Mouse (Mus musculus) kidney, embryonic 15.5 days (tissue): ENCODE measurements around the gene Nup210l. TPM values are rescaled to one million over a fixed set of nuclear protein-coding genes. Genes with fewer than 3 reads are reported as not detected.

ENCODE experiments used
- ATAC-seq: fragments of 200-750 bp; cut with Nextera tagmentation; replicated peaks from 2 replicates; pipeline ENCODE4 v1.8.0; 2017; ENCODE audit warnings: moderate TSS enrichment; ENCODE audit not compliant: low FRiP score
- H3K27ac ChIP-seq: fragments of 300-500 bp; sonication (generic); 2 replicates; pipeline ENCODE4 v1.5.1; 2015; ENCODE audit warnings: mild to moderate bottlenecking, inconsistent platforms
- H3K27me3 ChIP-seq: fragments of 300-500 bp; sonication (generic); 2 replicates; pipeline ENCODE4 v1.6.1; 2015; ENCODE audit warnings: inconsistent platforms
- H3K36me3 ChIP-seq: fragments of 300-500 bp; sonication (generic); 2 replicates; pipeline ENCODE4 v1.6.1; 2015; ENCODE audit warnings: inconsistent platforms
- H3K4me1 ChIP-seq: fragments of 300-500 bp; sonication (generic); 2 replicates; pipeline ENCODE4 v1.6.1; 2015; ENCODE audit warnings: inconsistent platforms
- H3K4me2 ChIP-seq: fragments of 300-500 bp; sonication (generic); 2 replicates; pipeline ENCODE4 v1.6.1; 2015; ENCODE audit warnings: moderate library complexity, mild to moderate bottlenecking, inconsistent platforms
- H3K4me3 ChIP-seq: fragments of 300-500 bp; sonication (generic); replicated peaks from 2 replicates; pipeline ENCODE4 v1.5.1; 2015; ENCODE audit warnings: mild to moderate bottlenecking, inconsistent platforms
- H3K9ac ChIP-seq: fragments of 300-500 bp; sonication (generic); 2 replicates; pipeline ENCODE4 v1.6.1; 2015; ENCODE audit warnings: mild to moderate bottlenecking, inconsistent platforms
- H3K9me3 ChIP-seq: fragments of 300-500 bp; sonication (generic); replicated peaks from 2 replicates; pipeline ENCODE4 v1.6.1; 2016; ENCODE audit warnings: inconsistent platforms
- WGBS: fragments of 180-500 bp; shearing (Covaris S2); methylation state at CpG from one replicate; pipeline ENCODE4 v1.1.7; 2015; ENCODE audit warnings: mixed read lengths; 5-methylcytosine and 5-hydroxymethylcytosine counted together
- polyA plus RNA-seq: library from polyadenylated mRNA; unstranded; fragments of >200 nt; fragmentation: Nextera tagmentation; extraction: Ambion mirVana; gene quantifications from 2 replicates; pipeline ENCODE4 v1.2.1, GENCODE M21; 2015

Nup210l gene
- polyA plus RNA-seq, 1 experiment from 2014 or later, result 0.40 TPM

GRCm38 (mm10) chr3:90080498-90080863 lies 23.5 kb upstream of the Nup210l start:
- Histone ChIP-seq H3K4me3 (peak overlapping the region; percentile 87), H3K9ac (peak overlapping the region; percentile 89), H3K9me3 (no peaks in the 10 kb centered on the region), H3K27ac (peak overlapping the region; percentile 99), H3K36me3 (peaks cover 11% of the 10 kb centered on the region), H3K4me1 (peaks cover 63% of the 10 kb centered on the region), H3K27me3 (no peaks in the 10 kb centered on the region), H3K4me2 (peak overlapping the region; percentile 78)
- ATAC-seq, result no peak
- WGBS, result 0% methylated on average over 6 of the region's 6 CpGs

- peak overlapping the region; percentile 78 for H3K4me2 ChIP-seq
- peak overlapping the region; percentile 69 for H3K27ac ChIP-seq
- H3K4me1 ChIP-seq, result peaks cover 63% of the 10 kb centered on the region
- 66% methylated on average over 5 of the region's 5 CpGs for whole genome bisulfite sequencing
- ATAC-seq, result no peak
- H3K27me3 ChIP-seq, result no peaks in the 10 kb centered on the region
- peak overlapping the region; percentile 87 for H3K4me3 ChIP-seq
- H3K9me3 ChIP-seq, result no peaks in the 10 kb centered on the region
- H3K9ac ChIP-seq, result peak overlapping the region; percentile 42
- peaks cover 15% of the 10 kb centered on the region for H3K36me3 ChIP-seq
Observed at GRCm38 (mm10) chr3:90081365-90082240, 22.3 kb upstream of the Nup210l start.

GRCm38 (mm10) chr3:90083034-90083433 lies 20.9 kb upstream of the Nup210l start:
- Histone ChIP-seq H3K9ac (no peak overlapping the region), H3K4me1 (peaks cover 55% of the 10 kb centered on the region), H3K27ac (peak overlapping the region; percentile 69), H3K27me3 (no peaks in the 10 kb centered on the region), H3K4me2 (peak overlapping the region; percentile 78), H3K36me3 (peaks cover 29% of the 10 kb centered on the region), H3K9me3 (no peaks in the 10 kb centered on the region), H3K4me3 (peak overlapping the region; percentile 87; the same call in 1 of the 2 replicates)
- no peak for ATAC-seq
- 50% methylated on average over 5 of the region's 5 CpGs for WGBS

GRCm38 (mm10) chr3:90083698-90084324 lies 20.1 kb upstream of the Nup210l start:
- H3K36me3 ChIP-seq, result peaks cover 37% of the 10 kb centered on the region
- no peak overlapping the region for H3K4me3 ChIP-seq
- H3K9me3 ChIP-seq, result no peaks in the 10 kb centered on the region
- peak overlapping the region; percentile 69 for H3K27ac ChIP-seq
- H3K4me1 ChIP-seq, result peaks cover 51% of the 10 kb centered on the region
- no peak for ATAC-seq
- no peaks in the 10 kb centered on the region for H3K27me3 ChIP-seq
- 39% methylated on average over 3 of the region's 3 CpGs for WGBS
- peak overlapping the region; percentile 78 for H3K4me2 ChIP-seq
- H3K9ac ChIP-seq, result no peak overlapping the region

- 72% methylated on average over 4 of the region's 4 CpGs for WGBS
- H3K9me3 ChIP-seq, result no peaks in the 10 kb centered on the region
- ATAC-seq, result no peak
- H3K9ac ChIP-seq, result no peak overlapping the region
- no peak overlapping the region for H3K4me3 ChIP-seq
- H3K27ac ChIP-seq, result peak overlapping the region; percentile 69; the same call in 1 of the 2 replicates
- H3K4me1 ChIP-seq, result peaks cover 47% of the 10 kb centered on the region
- no peaks in the 10 kb centered on the region for H3K27me3 ChIP-seq
- H3K36me3 ChIP-seq, result peaks cover 47% of the 10 kb centered on the region
- no peak overlapping the region for H3K4me2 ChIP-seq
Observed at GRCm38 (mm10) chr3:90084790-90085189, 19.1 kb upstream of the Nup210l start.

- ATAC-seq, result no peak
- no peak overlapping the region for H3K4me2 ChIP-seq
- WGBS, result 82% methylated on average over 6 of the region's 6 CpGs
- H3K27me3 ChIP-seq, result no peaks in the 10 kb centered on the region
- H3K4me1 ChIP-seq, result peaks cover 47% of the 10 kb centered on the region
- no peaks in the 10 kb centered on the region for H3K9me3 ChIP-seq
- no peak overlapping the region for H3K27ac ChIP-seq
- H3K9ac ChIP-seq, result no peak overlapping the region
- peaks cover 52% of the 10 kb centered on the region for H3K36me3 ChIP-seq
- H3K4me3 ChIP-seq, result no peak overlapping the region
Observed at GRCm38 (mm10) chr3:90085281-90085680, 18.7 kb upstream of the Nup210l start.

- no peak for ATAC-seq
Observed at GRCm38 (mm10) chr3:90086068-90086467, 17.9 kb upstream of the Nup210l start.

GRCm38 (mm10) chr3:90088617-90089016 lies 15.3 kb upstream of the Nup210l start:
- Histone ChIP-seq H3K4me1 (peaks cover 19% of the 10 kb centered on the region), H3K9ac (no peak overlapping the region), H3K27ac (no peak overlapping the region), H3K4me3 (no peak overlapping the region), H3K36me3 (peaks cover 77% of the 10 kb centered on the region), H3K4me2 (no peak overlapping the region), H3K9me3 (no peaks in the 10 kb centered on the region), H3K27me3 (no peaks in the 10 kb centered on the region)
- ATAC-seq, result no peak
- 90% methylated on average over 2 of the region's 2 CpGs for WGBS

More at GRCm38 (mm10) chr3:90086068-90086467, 17.9 kb upstream of the Nup210l start:
- peaks cover 44% of the 10 kb centered on the region for H3K4me1 ChIP-seq
- no peak overlapping the region for H3K9ac ChIP-seq
- 83% methylated on average over 5 of the region's 5 CpGs for WGBS
- no peaks in the 10 kb centered on the region for H3K27me3 ChIP-seq
- no peak overlapping the region for H3K4me2 ChIP-seq
- peaks cover 60% of the 10 kb centered on the region for H3K36me3 ChIP-seq
- no peak overlapping the region for H3K27ac ChIP-seq
- no peaks in the 10 kb centered on the region for H3K9me3 ChIP-seq
- no peak overlapping the region for H3K4me3 ChIP-seq

GRCm38 (mm10) chr3:90090892-90091291 lies 13.0 kb upstream of the Nup210l start:
- H3K4me2 ChIP-seq, result no peak overlapping the region
- WGBS, result 89% methylated on average over 6 of the region's 6 CpGs
- no peak overlapping the region for H3K9ac ChIP-seq
- H3K27ac ChIP-seq, result no peak overlapping the region
- H3K27me3 ChIP-seq, result no peaks in the 10 kb centered on the region
- no peaks in the 10 kb centered on the region for H3K4me1 ChIP-seq
- no peak overlapping the region for H3K4me3 ChIP-seq
- H3K36me3 ChIP-seq, result peaks cover 97% of the 10 kb centered on the region
- no peak for ATAC-seq
- no peaks in the 10 kb centered on the region for H3K9me3 ChIP-seq

GRCm38 (mm10) chr3:90094453-90094852 lies 9.5 kb upstream of the Nup210l start:
- no peak overlapping the region for H3K4me2 ChIP-seq
- H3K9ac ChIP-seq, result no peak overlapping the region
- no peaks in the 10 kb centered on the region for H3K27me3 ChIP-seq
- no peaks in the 10 kb centered on the region for H3K9me3 ChIP-seq
- WGBS, result 94% methylated on average over 3 of the region's 3 CpGs
- H3K4me3 ChIP-seq, result no peak overlapping the region
- no peak overlapping the region for H3K27ac ChIP-seq
- H3K4me1 ChIP-seq, result peaks cover 5% of the 10 kb centered on the region; the same call in 1 of the 2 replicates
- ATAC-seq, result no peak
- H3K36me3 ChIP-seq, result peaks cover 100% of the 10 kb centered on the region

- Histone ChIP-seq H3K27me3 (no peaks in the 10 kb centered on the region), H3K4me2 (no peak overlapping the region), H3K4me1 (peaks cover 5% of the 10 kb centered on the region; the same call in 1 of the 2 replicates), H3K9ac (no peak overlapping the region), H3K9me3 (no peaks in the 10 kb centered on the region), H3K27ac (peak overlapping the region; percentile 64), H3K36me3 (peaks cover 86% of the 10 kb centered on the region), H3K4me3 (no peak overlapping the region)
- 77% methylated on average over 5 of the region's 5 CpGs for WGBS
- ATAC-seq, result no peak
Observed at GRCm38 (mm10) chr3:90097928-90098327, 6.0 kb upstream of the Nup210l start.

GRCm38 (mm10) chr3:90101010-90101409 lies 2.9 kb upstream of the Nup210l start:
- peaks cover 5% of the 10 kb centered on the region; the same call in 1 of the 2 replicates for H3K4me1 ChIP-seq
- no peak for ATAC-seq
- WGBS, result 93% methylated on average over 3 of the region's 3 CpGs

More at GRCm38 (mm10) chr3:90101010-90101409, 2.9 kb upstream of the Nup210l start:
- H3K27ac ChIP-seq, result no peak overlapping the region
- H3K4me3 ChIP-seq, result no peak overlapping the region
- H3K4me2 ChIP-seq, result no peak overlapping the region
- H3K36me3 ChIP-seq, result peaks cover 56% of the 10 kb centered on the region
- H3K9ac ChIP-seq, result no peak overlapping the region
- no peaks in the 10 kb centered on the region for H3K27me3 ChIP-seq
- H3K9me3 ChIP-seq, result no peaks in the 10 kb centered on the region
